Mouse (Mus musculus): Measurements from ENCODE around the gene Ssrp1.

DNA sequence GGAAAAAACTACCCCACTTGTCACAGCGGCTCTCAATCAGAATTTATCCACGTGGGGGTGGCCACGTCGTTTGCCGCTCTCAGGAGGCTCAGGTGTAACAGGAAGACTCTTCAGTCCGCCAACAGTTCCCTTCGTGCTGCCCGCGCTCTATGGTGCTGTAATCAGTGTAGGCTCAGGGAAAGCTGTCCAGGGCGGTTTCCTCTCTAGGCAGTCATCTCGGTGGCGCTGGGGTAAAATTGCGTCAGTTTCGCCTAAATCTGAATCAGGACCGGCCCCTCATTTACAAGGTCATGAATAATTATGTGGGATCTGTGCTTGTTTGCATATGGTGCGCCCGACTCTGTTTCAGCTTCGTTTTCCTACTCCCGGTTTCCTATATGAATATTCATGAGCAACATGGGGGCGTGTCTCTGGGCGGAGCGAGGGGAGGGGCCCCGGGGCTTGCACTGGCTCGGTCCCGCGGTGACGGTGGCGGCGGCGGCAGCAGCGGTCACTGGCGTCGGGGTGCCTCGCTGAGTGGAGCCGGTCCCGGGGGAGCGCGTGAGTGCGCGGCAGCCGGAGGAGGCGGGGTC, 10.6 kb downstream of the Ssrp1 start, which contains the start of gene Tnks1bp1:
- no peak; the same call in 1 of the 2 replicates for TF ChIP-seq CHD2 (IDR thresholded peaks at IDR 0.05; ENCODE audit: low read length)
- no peak for TF ChIP-seq USF1 (IDR thresholded peaks at IDR 0.05; ENCODE audit: low read depth, low read length)
- no peak for TF ChIP-seq EP300 (IDR thresholded peaks at IDR 0.05; ENCODE audit: low read length)
- TF ChIP-seq POLR2A (IDR thresholded peaks at IDR 0.05; ENCODE audit: low read depth, low read length) = peak; percentile 63
- no peak for TF ChIP-seq NELFE (IDR thresholded peaks at IDR 0.05; ENCODE audit: low read depth, low read length)
- TF ChIP-seq HCFC1 (IDR thresholded peaks at IDR 0.05; ENCODE audit: low read depth, low read length) = peak; percentile 82
- TF ChIP-seq BHLHE40 (IDR thresholded peaks at IDR 0.05; ENCODE audit: low read depth, low read length) = peak; percentile 53; the same call in 1 of the 2 replicates
- no peak for TF ChIP-seq ZNF384 (IDR thresholded peaks at IDR 0.05; ENCODE audit: low read depth, low read length)
- no peak for TF ChIP-seq ZKSCAN1 (IDR thresholded peaks at IDR 0.05; ENCODE audit: borderline replicate concordance, low read depth, low read length)
- TF ChIP-seq MAX (IDR thresholded peaks at IDR 0.05; ENCODE audit: low read length) = peak; percentile 81; the same call in 1 of the 2 replicates
- TF ChIP-seq CTCF (conservative IDR thresholded peaks at IDR 0.05 in 1 of 2, IDR thresholded peaks at IDR 0.05 in 1 of 2; ENCODE audit: low read depth in 2 of 2, low read length in 2 of 2) = no peak
